Mouse (Mus musculus) activated CD4-positive, CD25-positive, alpha-beta regulatory T cell, adult 4 months (primary cell): ENCODE results near the gene Supt5. TPM values are rescaled to one million over a fixed set of nuclear protein-coding genes. Genes with fewer than 3 reads are reported as not detected.

Experiments used
- ATAC-seq: one replicate; pipeline ENCODE4 v1.8.0; 2017
- polyA plus RNA-seq, 2 experiments: library from polyadenylated mRNA; unstranded; fragments of 100-300 nt; shearing (Covaris generic); gene quantifications; one replicate each; pipeline ENCODE4 v1.2.1; 2017

The Supt5 gene
- polyA plus RNA-seq, 2 experiments from 2014 or later, result 68.7 to 110 TPM

GRCm38 (mm10) chr7:28350155-28350883, 11.8 kb upstream of the Supt5 start, which contains the start of gene Rps16:
Gene Rps16, plus strand, starts transcription at chr7:28350652.
- ATAC-seq, result peak; percentile 79

GRCm38 (mm10) chr7:28348601-28349000, 10.1 kb upstream of the Supt5 start:
- ATAC-seq, result no peak

GRCm38 (mm10) chr7:28347746-28348145, 9.2 kb upstream of the Supt5 start:
- ATAC-seq, result no peak

GRCm38 (mm10) chr7:28344637-28345036, 6.1 kb upstream of the Supt5 start:
- peak; percentile 65 for ATAC-seq

GRCm38 (mm10) chr7:28341381-28341780, 2.8 kb upstream of the Supt5 start:
- ATAC-seq, result no peak

- ATAC-seq, result peak; percentile 34
Observed at GRCm38 (mm10) chr7:28339213-28339917, 819 bp upstream of the Supt5 start.

GRCm38 (mm10) chr7:28335471-28335870, 3.1 kb downstream of the Supt5 start:
- ATAC-seq, result no peak

GRCm38 (mm10) chr7:28334534-28334933, 4.0 kb downstream of the Supt5 start:
- no peak for ATAC-seq

GRCm38 (mm10) chr7:28328260-28328659, 10.3 kb downstream of the Supt5 start:
- ATAC-seq, result no peak

GRCm38 (mm10) chr7:28326457-28326856, 12.1 kb downstream of the Supt5 start:
- no peak for ATAC-seq

GRCm38 (mm10) chr7:28325293-28325692, 13.3 kb downstream of the Supt5 start:
- no peak for ATAC-seq

- ATAC-seq, result no peak
Observed at GRCm38 (mm10) chr7:28321974-28322720, 16.4 kb downstream of the Supt5 start.

- no peak for ATAC-seq
Observed at GRCm38 (mm10) chr7:28318714-28319113, 19.8 kb downstream of the Supt5 start.

GRCm38 (mm10) chr7:28318036-28318435, 20.5 kb downstream of the Supt5 start:
- ATAC-seq, result no peak

GRCm38 (mm10) chr7:28311926-28312543, 26.5 kb downstream of the Supt5 start, which contains the start of gene Timm50:
Gene Timm50, minus strand, starts transcription at chr7:28312072.
- peak; percentile 98 for ATAC-seq

GRCm38 (mm10) chr7:28311151-28311925, 27.2 kb downstream of the Supt5 start:
- no peak for ATAC-seq

- no peak for ATAC-seq
Observed at GRCm38 (mm10) chr7:28309737-28310136, 28.8 kb downstream of the Supt5 start.

- no peak for ATAC-seq
Observed at GRCm38 (mm10) chr7:28306216-28306615, 32.3 kb downstream of the Supt5 start.

- ATAC-seq, result no peak
Observed at GRCm38 (mm10) chr7:28305641-28306040, 32.9 kb downstream of the Supt5 start.

- no peak for ATAC-seq
Observed at GRCm38 (mm10) chr7:28301616-28302433, 36.7 kb downstream of the Supt5 start, which contains the start of gene Dll3. Gene Dll3, minus strand, starts transcription at chr7:28302238.
